Mouse (Mus musculus) macrophage (primary cell): ENCODE measurements around the gene Nf2. TPM values are rescaled to one million over a fixed set of nuclear protein-coding genes. Genes with fewer than 3 reads are reported as not detected.

ENCODE experiments used
- H3K27ac ChIP-seq: fragments of 350-480 bp; formaldehyde crosslinking; 2 replicates; pipeline ENCODE4 v1.9.0; 2021
- H3K36me3 ChIP-seq: fragments of 350-480 bp; formaldehyde crosslinking; 2 replicates; pipeline ENCODE4 v1.9.0; 2021; ENCODE audit errors: inconsistent target
- H3K4me3 ChIP-seq: fragments of 350-480 bp; formaldehyde crosslinking; 2 replicates; pipeline ENCODE4 v1.9.0; 2021; ENCODE audit errors: inconsistent target
- H3K79me2 ChIP-seq: fragments of 350-480 bp; formaldehyde crosslinking; 2 replicates; pipeline ENCODE4 v1.9.0; 2021; ENCODE audit errors: inconsistent target
- WGBS: methylation state at CpG from one replicate; pipeline ENCODE4 v1.1.7; 2026; ENCODE audit warnings: inconsistent platforms; ENCODE audit not compliant: missing documents; 5-methylcytosine and 5-hydroxymethylcytosine counted together
- polyA plus RNA-seq: library from polyadenylated mRNA; stranded (reverse); fragments of 250-400 nt; gene quantifications from 3 replicates; pipeline ENCODE4 v1.2.4, GENCODE M21; 2018; ENCODE audit warnings: inconsistent platforms

The Nf2 gene
- polyA plus RNA-seq, 1 experiment from 2014 or later: 60.3 TPM

DNA sequence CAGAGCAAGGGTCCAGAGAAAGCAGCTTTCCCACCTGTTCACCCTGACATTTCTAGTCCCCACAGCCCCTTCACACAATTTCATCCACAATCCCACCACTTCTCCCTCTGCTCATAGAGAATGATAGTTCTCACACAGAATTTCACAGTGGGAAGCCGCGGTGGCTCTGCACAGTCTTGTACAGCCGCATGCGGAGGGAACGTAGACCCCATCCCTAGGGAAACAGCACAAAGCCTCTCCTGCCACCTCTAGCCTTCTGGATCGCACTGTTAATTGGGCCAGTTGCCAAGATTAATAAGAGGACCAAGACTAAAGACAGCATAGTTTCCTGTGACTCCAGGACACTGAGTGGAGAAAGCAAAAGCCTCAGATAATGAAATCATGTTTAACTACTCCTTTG is 57.8 kb downstream of the Nf2 start:
- peaks cover 66% of the 10 kb centered on the region for H3K36me3 ChIP-seq
- no peak overlapping the region for H3K27ac ChIP-seq
- WGBS: 98% methylated on average over 6 of the region's 6 CpGs
- no peaks in the 10 kb centered on the region for H3K79me2 ChIP-seq
- no peak overlapping the region for H3K4me3 ChIP-seq

DNA sequence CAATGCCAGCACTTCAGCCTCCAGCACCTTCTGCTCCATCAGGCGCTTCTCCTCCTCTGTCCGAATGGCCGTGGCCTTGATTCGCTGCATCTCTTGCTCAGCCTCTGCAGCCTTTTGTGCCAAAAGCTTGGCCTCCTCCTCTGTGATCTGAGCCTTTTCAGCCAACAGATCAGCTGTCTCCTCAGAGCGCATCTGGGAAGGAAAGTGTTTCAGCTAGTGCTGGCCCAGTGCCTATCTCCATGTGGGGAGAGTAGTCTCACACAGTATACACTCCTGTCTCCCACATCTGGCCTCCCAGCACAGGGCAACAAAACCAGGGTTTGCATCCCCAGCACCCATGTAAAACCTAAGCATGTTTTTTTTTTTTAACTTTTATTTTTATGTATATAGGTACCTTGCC is 59.6 kb downstream of the Nf2 start:
- Histone ChIP-seq H3K36me3 (peaks cover 59% of the 10 kb centered on the region), H3K27ac (no peak overlapping the region)
- 93% methylated on average over 5 of the region's 5 CpGs for whole genome bisulfite sequencing

DNA sequence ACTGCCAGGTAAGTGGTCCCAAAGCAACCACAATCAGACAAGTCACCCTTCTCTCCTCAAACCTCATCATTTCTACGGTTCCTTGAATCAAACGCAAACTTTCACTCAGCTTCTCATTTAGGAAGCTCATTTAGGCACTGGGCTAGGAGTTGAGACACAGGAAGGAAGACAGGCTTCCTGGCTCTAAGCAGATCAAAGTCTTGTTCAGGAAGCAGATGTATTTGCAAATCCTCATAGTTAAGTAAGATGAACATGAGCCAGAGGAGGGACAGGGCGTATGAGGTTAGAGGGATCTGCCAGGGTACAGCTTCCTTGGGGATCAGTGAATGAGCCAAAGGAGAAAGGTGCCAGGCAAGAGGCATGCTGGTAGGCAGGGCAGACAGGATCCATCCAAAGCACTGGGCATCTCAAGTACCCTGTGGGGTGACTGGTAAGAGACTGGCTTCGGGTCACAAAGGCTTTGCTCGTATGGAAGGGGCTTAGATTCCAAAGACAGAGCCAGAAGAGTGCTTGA is 64.7 kb downstream of the Nf2 start:
- H3K36me3 ChIP-seq: peaks cover 47% of the 10 kb centered on the region
- H3K4me3 ChIP-seq: no peak overlapping the region
- no peaks in the 10 kb centered on the region for H3K79me2 ChIP-seq
- H3K27ac ChIP-seq: no peak overlapping the region
- 44% methylated on average over 5 of the region's 5 CpGs for WGBS

More for the DNA sequence above, 59.6 kb downstream of the Nf2 start:
- Histone ChIP-seq H3K4me3 (no peak overlapping the region), H3K79me2 (no peaks in the 10 kb centered on the region)

DNA sequence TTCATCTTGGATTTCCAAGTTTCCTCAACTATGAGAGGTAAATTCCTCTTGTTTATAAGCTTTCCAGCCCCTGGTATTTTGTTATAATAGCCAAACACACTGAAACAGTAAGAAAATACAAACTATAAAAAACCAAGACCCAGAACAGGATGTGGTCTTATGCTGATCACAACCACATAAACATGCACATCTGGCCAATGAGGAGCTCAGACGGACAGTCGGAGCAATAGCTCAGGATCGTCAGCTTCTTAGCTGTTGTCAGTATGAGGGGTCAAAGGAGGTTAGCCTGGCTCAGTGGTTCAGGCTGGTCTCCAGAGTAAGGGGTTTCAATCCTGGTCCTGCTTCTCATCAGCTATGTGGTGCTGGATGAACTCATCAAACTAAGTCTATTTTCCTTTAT is 66.2 kb downstream of the Nf2 start:
- H3K4me3 ChIP-seq: no peak overlapping the region
- H3K36me3 ChIP-seq: peaks cover 49% of the 10 kb centered on the region
- H3K27ac ChIP-seq: no peak overlapping the region
- WGBS: 47% methylated on average over 3 of the region's 3 CpGs
- no peaks in the 10 kb centered on the region for H3K79me2 ChIP-seq

DNA sequence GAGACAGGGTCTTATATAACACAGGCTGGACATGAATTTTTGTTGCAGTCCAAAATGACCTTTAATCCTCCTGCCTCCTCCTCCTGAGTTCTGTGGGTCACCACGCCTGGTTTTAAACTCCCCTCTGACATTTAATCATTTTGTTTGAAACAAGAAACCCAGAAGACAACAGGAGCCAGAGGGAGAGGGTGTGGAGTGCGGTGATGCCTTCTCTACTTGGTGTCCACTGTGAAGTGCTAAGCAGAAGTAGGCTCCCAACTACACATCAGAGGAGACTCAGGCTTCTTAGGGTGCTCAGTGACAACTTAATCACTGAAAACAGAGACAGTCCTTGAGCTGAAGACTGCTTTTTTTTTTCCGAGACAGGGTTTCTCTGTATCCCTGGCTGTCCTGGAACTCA is 68.4 kb downstream of the Nf2 start:
- WGBS: 98% methylated on average over 3 of the region's 3 CpGs
- Histone ChIP-seq H3K27ac (no peak overlapping the region), H3K79me2 (no peaks in the 10 kb centered on the region), H3K36me3 (peaks cover 41% of the 10 kb centered on the region), H3K4me3 (no peak overlapping the region)

DNA sequence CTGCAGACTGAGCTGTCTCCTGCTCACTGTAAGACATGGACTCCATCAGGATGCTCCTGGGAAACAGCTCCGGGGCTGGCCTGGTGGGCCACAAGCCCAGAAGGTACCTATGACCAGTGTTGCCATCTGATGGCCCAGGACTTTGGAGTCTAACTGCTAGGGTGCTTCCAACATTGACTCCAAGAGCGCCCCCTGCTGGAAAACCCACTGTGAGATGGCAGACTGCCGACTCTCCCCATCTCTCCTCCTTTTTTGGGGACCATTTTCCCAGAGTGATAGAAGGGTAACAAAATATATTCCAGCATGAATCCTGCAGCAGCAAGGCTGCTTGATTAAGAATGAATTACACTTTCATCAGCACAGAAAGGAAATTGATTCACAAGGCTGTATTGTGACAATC is 76.4 kb downstream of the Nf2 start:
- Histone ChIP-seq H3K27ac (no peak overlapping the region), H3K36me3 (peaks cover 35% of the 10 kb centered on the region; the same call in 1 of the 2 replicates), H3K79me2 (no peaks in the 10 kb centered on the region), H3K4me3 (no peak overlapping the region)
- WGBS: 35% methylated on average over 3 of the region's 3 CpGs

DNA sequence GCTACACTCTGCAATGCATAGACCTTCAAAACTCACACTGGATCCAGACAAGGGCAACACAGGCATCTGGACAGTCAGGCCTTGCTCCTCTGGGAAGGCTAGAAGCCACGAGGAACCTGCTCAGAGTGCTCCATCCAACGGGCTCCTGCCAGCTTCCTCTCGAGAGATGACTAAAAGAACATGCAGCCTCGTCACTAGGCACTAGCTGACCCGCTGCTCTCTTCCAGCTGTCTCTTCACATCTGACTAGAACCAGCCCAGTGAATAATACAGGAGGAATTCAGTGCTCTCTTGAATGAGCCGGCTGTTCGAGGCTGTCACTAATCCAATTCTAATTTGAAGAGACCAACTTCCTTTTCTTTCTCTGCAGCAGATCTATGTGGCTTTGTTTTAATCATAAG is 77.6 kb downstream of the Nf2 start:
- 91% methylated on average over 7 of the region's 7 CpGs for WGBS
- peaks cover 26% of the 10 kb centered on the region; the same call in 1 of the 2 replicates for H3K36me3 ChIP-seq

DNA sequence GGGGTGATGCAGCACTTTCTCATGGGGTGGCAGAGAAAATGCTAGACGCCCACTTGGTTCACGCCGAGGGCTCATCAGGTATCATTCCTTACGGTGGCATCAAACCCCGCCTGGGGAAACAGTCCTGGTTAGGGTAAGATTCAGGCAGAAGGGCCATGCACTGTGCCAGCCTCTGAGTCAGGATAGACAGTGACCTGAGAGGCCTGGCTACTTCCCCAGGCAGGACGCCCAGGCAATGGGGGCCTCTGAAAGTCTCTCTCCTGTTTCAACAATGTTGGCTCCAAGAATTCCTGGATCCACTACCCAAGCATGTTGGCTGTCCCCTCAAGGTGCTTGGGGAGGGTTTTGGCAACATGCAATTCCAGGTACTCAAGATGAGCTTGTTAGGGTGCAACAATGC is 79.5 kb downstream of the Nf2 start:
- 100% methylated on average over 6 of the region's 6 CpGs for WGBS
- Histone ChIP-seq H3K27ac (no peak overlapping the region), H3K36me3 (peaks cover 22% of the 10 kb centered on the region; the same call in 1 of the 2 replicates)

More for the DNA sequence above, 77.6 kb downstream of the Nf2 start:
- no peaks in the 10 kb centered on the region for H3K79me2 ChIP-seq
- no peak overlapping the region for H3K4me3 ChIP-seq
- no peak overlapping the region for H3K27ac ChIP-seq

DNA sequence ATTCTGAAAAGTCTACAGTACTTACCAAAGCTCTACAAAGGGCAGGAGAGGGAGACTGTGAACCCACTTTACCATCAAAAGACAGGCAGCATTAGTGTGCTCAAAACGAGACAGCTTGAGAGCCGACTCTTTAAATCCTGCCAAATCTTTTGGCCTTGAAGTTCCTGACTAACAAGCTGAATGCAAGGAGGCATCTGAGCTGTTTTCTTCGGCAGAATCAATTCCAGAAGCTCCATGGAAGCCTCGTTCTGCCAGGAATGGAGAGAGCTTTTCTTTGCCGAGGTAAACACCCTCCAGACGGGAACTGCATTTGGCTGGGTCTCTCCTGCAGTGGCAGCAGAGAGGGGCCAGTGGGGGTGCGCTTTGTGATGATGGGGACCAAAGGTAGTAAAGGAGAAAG is 80.0 kb downstream of the Nf2 start:
- WGBS: 91% methylated on average over 7 of the region's 7 CpGs

More for the DNA sequence above, 79.5 kb downstream of the Nf2 start:
- no peaks in the 10 kb centered on the region for H3K79me2 ChIP-seq
- no peak overlapping the region for H3K4me3 ChIP-seq

DNA sequence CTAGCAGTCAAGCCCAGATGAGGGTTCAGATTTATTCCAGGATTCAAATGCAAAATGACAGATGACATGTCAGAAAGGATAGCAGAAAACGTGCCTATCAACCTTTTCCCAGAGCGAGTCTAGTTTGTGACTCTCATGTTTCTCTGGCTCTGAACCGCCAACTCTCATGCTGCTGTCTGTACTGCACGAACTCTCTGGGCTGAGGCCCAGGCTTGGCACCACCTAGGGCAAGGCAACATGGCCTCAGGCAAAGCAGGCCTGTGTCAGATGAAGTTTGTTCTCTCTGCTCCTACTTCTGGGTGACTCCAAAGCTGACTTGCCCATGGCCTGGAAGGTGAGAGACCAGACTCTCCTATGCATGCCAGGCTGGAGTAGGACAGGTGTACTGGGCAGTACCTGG is 80.9 kb downstream of the Nf2 start:
- 0 out of 2 replicates have a peak, but pooled peaks cover 22% of the 10 kb centered on the region for H3K36me3 ChIP-seq
- no peaks in the 10 kb centered on the region for H3K79me2 ChIP-seq
- 100% methylated on average over 4 of the region's 4 CpGs for WGBS
- no peak overlapping the region for H3K4me3 ChIP-seq
- H3K27ac ChIP-seq: no peak overlapping the region

More for the DNA sequence above, 80.0 kb downstream of the Nf2 start:
- H3K27ac ChIP-seq: no peak overlapping the region
- 0 out of 2 replicates have a peak, but pooled peaks cover 22% of the 10 kb centered on the region for H3K36me3 ChIP-seq
- H3K79me2 ChIP-seq: no peaks in the 10 kb centered on the region
- H3K4me3 ChIP-seq: no peak overlapping the region

DNA sequence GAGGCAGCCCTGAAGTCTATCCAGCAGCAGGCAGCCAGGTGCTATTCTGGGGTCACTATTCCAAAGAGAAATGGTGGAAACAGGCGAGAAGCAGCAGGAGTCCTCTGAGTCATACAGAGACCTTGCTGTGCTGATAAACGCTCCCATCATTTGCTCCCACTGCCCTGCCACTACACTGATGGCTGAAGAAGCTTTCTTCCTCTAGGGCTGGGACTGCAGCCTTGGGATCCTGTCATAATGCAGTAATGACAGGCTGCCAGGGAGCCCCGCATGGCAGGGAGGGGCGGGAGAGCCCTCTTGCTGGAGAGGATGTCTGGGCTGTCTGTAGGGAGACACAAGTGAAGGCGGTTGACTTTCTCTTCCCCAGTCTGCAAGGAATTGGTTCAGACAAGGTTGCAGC is 84.9 kb downstream of the Nf2 start:
- Histone ChIP-seq H3K79me2 (no peaks in the 10 kb centered on the region), H3K36me3 (0 out of 2 replicates have a peak, but pooled peaks cover 14% of the 10 kb centered on the region), H3K27ac (no peak overlapping the region), H3K4me3 (no peak overlapping the region)
- 90% methylated on average over 5 of the region's 5 CpGs for WGBS

DNA sequence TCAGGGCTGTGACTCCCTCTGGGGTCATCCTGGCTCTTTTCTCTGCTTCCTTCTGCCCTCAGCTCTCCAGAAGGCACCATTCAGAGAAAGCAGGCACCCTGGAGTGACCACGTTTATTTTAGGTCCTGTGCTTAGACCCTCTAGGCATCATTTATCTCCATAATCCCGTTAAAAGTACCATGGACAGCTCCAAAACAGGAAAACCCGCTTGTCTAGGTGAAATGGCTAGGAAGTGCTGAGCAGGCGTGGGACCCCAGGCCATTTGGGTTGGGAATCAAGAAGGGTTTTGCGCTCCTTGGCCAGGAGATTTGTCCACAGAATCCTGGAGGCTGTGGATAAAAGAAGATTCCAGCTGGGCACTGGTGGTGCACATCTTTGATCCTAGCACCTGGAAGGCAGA is 85.7 kb downstream of the Nf2 start:
- H3K4me3 ChIP-seq: no peak overlapping the region
- H3K36me3 ChIP-seq: 0 out of 2 replicates have a peak, but pooled peaks cover 6% of the 10 kb centered on the region
- H3K27ac ChIP-seq: no peak overlapping the region
- 53% methylated on average over 5 of the region's 5 CpGs for WGBS
- no peaks in the 10 kb centered on the region for H3K79me2 ChIP-seq

DNA sequence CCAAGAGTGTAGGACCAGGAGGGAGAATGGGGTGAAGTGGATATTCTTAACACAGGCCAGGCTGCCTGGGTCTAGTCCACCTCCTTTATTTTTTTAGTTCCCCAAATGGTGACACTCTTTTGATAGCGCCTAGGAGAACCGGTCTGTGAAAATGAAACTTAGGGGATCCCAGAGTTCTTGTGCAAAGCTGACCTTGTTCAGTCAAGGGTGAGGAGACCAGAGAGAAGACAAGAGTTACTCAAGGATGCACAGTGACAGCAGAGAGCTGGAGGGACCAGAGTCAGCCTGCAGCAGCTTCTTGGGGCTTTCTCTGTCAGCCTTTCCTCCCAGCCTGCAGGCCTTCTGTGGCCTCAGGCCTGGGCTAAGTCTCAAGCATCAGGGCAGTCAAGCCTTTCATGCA is 86.8 kb downstream of the Nf2 start:
- WGBS: 33% methylated on average over 2 of the region's 2 CpGs
- Histone ChIP-seq H3K27ac (no peak overlapping the region), H3K36me3 (no peaks in the 10 kb centered on the region), H3K79me2 (no peaks in the 10 kb centered on the region), H3K4me3 (no peak overlapping the region)

DNA sequence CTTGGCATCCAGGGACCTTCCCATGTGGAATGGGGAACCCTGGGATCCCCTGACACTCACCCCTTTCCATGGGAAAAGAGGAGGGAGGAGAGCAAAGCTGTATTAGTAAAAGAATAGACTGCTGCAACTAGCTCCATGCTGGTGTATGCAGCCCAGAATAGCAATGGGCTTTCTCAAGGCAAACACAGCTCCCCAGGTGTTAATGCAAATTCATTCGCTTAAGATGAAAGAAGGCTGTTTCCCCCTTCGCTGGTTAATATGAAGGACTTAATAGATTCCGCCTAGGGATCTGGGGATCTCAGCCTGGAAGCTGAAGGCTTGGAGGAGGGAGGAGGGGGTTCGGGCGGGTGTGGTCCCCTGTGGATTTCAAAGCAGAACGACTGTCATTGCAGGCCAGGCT is 87.3 kb downstream of the Nf2 start:
- no peak overlapping the region for H3K4me3 ChIP-seq
- 56% methylated on average over 6 of the region's 6 CpGs for WGBS
- H3K27ac ChIP-seq: no peak overlapping the region
- no peaks in the 10 kb centered on the region for H3K79me2 ChIP-seq
- no peaks in the 10 kb centered on the region for H3K36me3 ChIP-seq

DNA sequence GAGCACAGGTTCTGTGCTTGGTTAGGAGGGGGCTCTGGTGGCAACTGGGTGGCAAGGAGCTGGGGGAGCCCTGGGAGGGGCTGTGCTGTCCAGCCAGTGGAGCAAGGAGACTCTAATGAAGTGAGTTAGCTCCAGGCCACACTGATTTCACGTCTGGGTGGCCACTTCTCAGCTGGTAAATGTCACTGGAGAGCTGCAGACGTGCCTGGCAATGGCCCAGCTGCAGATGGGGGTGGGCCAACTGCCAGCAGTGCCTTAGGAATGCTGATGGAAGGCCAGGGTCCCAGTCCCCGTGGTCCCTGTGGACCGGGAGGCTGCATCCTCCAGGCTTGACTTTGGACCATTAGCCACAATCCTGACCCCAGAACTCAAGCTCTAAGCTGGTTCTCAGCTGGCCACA is 88.9 kb downstream of the Nf2 start:
- Histone ChIP-seq H3K36me3 (no peaks in the 10 kb centered on the region), H3K27ac (no peak overlapping the region), H3K79me2 (no peaks in the 10 kb centered on the region), H3K4me3 (no peak overlapping the region)
- WGBS: 71% methylated on average over 4 of the region's 4 CpGs

DNA sequence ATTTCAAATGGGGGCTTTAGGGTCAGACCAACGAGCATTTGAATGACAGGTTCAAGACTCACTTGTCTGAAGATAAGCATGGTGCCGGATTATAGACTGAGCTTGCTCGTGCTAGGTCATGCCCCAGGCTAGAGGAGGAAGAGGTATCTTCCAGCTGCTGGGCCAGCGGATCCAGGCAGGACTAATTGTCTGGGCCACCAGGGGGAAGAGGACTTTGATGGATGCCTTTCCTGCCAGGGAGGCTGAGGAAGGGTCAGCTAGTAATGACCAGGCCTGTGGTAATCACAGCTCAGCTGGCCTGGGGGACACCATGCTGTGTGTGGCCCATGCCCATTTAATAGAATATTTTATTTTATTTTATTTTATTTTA is 91.6 kb downstream of the Nf2 start:
- WGBS: 77% methylated on average over 4 of the region's 4 CpGs
- no peak overlapping the region for H3K27ac ChIP-seq

More for the DNA sequence above, 91.6 kb downstream of the Nf2 start:
- H3K36me3 ChIP-seq: no peaks in the 10 kb centered on the region
- H3K4me3 ChIP-seq: no peak overlapping the region
- H3K79me2 ChIP-seq: no peaks in the 10 kb centered on the region
